8 mouse cellular contexts compared by ENCODE assay signal in the genomic region with DNA sequence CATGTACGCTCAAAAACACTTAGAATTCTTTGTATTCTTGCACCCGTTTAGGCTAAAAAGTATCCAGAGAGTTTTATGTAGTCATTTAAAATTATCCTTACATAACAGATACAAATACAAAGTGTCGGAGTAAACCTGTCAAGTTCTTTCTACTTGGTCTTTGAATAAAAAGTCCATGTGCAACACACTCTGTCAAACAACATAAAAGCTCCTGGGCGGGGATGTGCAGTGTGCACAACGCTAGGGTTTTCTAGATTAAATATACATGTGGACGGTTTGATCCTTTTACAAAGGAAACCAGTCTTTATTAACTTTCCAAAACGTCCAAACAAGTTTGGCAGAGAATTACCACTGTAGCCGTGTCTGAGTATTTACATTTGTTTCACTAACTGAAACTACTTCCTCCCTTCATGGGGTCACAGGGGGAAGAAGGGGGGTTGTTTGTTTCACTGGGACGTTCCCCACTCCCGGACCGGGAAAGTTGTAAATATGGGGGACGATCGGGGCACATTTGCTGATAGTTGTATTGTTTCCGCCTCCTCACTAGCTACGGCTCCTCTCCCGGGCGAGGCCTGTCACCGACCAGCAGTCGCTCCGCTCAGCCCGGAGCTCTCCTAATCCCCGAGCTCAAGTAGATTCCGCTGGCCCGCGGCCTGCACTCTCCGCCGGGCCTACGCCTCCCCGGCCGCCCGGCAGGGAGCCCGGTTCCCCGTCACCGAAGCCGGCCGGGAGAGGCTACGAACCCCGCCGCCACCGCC. TPM values are rescaled to one million over a fixed set of nuclear protein-coding genes. Genes with fewer than 3 reads are reported as not detected.
DNase-seq lines count a peak whose midpoint lies in the region; ATAC-seq and TF ChIP-seq lines count a peak whose summit lies in the region.

No protein-coding gene starts in this region.

- DNase-seq in adrenal gland, postnatal 4 days (ENCODE audit: low spot score in 2 of 2) = peak; percentile 18 to 20
- peak; percentile 76 for DNase-seq in embryonic facial prominence, embryonic 14.5 days (ENCODE audit: low spot score)
- peak; percentile 55 to 64 for DNase-seq in heart, adult 9 months (ENCODE audit: low spot score in 2 of 2)
- DNase-seq in kidney, adult 9 months = peak; percentile 63
- peak; percentile 77 for DNase-seq in liver, embryonic 11.5 days (ENCODE audit: low spot score)

- peaks cover 74% of the 10 kb centered on the region for H3K79me3 ChIP-seq in C2C12 (ENCODE audit: low read depth)

- peak overlapping the region; percentile 99 for H3K9ac ChIP-seq in embryonic facial prominence, embryonic 14.5 days (ENCODE audit: low read depth, low read length)
- peak overlapping the region; percentile 99 for H3K9ac ChIP-seq in liver, embryonic 11.5 days (ENCODE audit: low read depth, low read length)
- peak overlapping the region; percentile 97 for H3K9ac ChIP-seq in stomach, embryonic 14.5 days (replicated peaks; ENCODE audit: low read depth, low read length)

- H3K79me2 ChIP-seq in C2C12 (ENCODE audit: control insufficient read depth, insufficient read depth) = peaks cover 97% of the 10 kb centered on the region
- peaks cover 68% of the 10 kb centered on the region for H3K79me2 ChIP-seq in myocyte (ENCODE audit: control insufficient read depth, insufficient read depth)

- no peak for TF ChIP-seq CTCF in C2C12 (IDR thresholded peaks at IDR 0.05; ENCODE audit: control insufficient read depth, insufficient read depth, insufficient read length)

- H3ac ChIP-seq in C2C12 (ENCODE audit: control insufficient read depth, insufficient read length, low read depth) (peak overlapping the region; percentile 88), myocyte (ENCODE audit: control insufficient read depth, insufficient read length) (peak overlapping the region; percentile 99)

- H3K4me1 ChIP-seq in embryonic facial prominence, embryonic 14.5 days (ENCODE audit: control insufficient read depth, insufficient read depth, low read length) = peaks cover 15% of the 10 kb centered on the region
- peaks cover 12% of the 10 kb centered on the region for H3K4me1 ChIP-seq in liver, embryonic 11.5 days (replicated peaks; ENCODE audit: control insufficient read depth, insufficient read depth, low read length)
- H3K4me1 ChIP-seq in stomach, embryonic 14.5 days (ENCODE audit: control insufficient read depth, insufficient read depth, low read length) = no peaks in the 10 kb centered on the region

- H3K27me3 ChIP-seq in C2C12 (ENCODE audit: control insufficient read depth, insufficient read depth, insufficient read length) = no peaks in the 10 kb centered on the region
- no peaks in the 10 kb centered on the region for H3K27me3 ChIP-seq in embryonic facial prominence, embryonic 14.5 days (replicated peaks; ENCODE audit: control insufficient read depth, insufficient read depth, low read length)
- no peaks in the 10 kb centered on the region for H3K27me3 ChIP-seq in liver, embryonic 11.5 days (replicated peaks; ENCODE audit: control insufficient read depth, insufficient read depth, low read length)
- H3K27me3 ChIP-seq in myocyte (ENCODE audit: control insufficient read depth, insufficient read depth, insufficient read length) = no peaks in the 10 kb centered on the region
- H3K27me3 ChIP-seq in stomach, embryonic 14.5 days (ENCODE audit: control insufficient read depth, insufficient read depth, low read length) = no peaks in the 10 kb centered on the region

- H3K4me2 ChIP-seq in embryonic facial prominence, embryonic 14.5 days (ENCODE audit: low read depth, low read length) = peak overlapping the region; percentile 93
- H3K4me2 ChIP-seq in liver, embryonic 11.5 days = peak overlapping the region; percentile 95
- peak overlapping the region; percentile 96 for H3K4me2 ChIP-seq in myocyte (ENCODE audit: low read depth)
- peak overlapping the region; percentile 92 for H3K4me2 ChIP-seq in stomach, embryonic 14.5 days (replicated peaks; ENCODE audit: low read depth, low read length)

- peak; percentile 44 for ATAC-seq in embryonic facial prominence, embryonic 14.5 days (ENCODE audit: low read depth)
- peak; percentile 46 for ATAC-seq in liver, embryonic 11.5 days (replicated peaks; ENCODE audit: low FRiP score)
- peak; percentile 39 for ATAC-seq in stomach, embryonic 14.5 days (ENCODE audit: insufficient number of reproducible peaks, insufficient read depth, low FRiP score, low read depth)

- no peaks in the 10 kb centered on the region for H3K36me3 ChIP-seq in C2C12 (ENCODE audit: control insufficient read depth, insufficient read depth)
- H3K36me3 ChIP-seq in embryonic facial prominence, embryonic 14.5 days (ENCODE audit: control insufficient read depth, insufficient read depth, low read length) = no peaks in the 10 kb centered on the region
- no peaks in the 10 kb centered on the region for H3K36me3 ChIP-seq in liver, embryonic 11.5 days (ENCODE audit: control insufficient read depth, insufficient read depth, low read length)
- H3K36me3 ChIP-seq in myocyte (ENCODE audit: control insufficient read depth, insufficient read depth) = no peaks in the 10 kb centered on the region
- H3K36me3 ChIP-seq in stomach, embryonic 14.5 days (ENCODE audit: control insufficient read depth, insufficient read depth, low read length) = no peaks in the 10 kb centered on the region

- H3K9me3 ChIP-seq in embryonic facial prominence, embryonic 14.5 days (ENCODE audit: control insufficient read depth, low read length) = no peaks in the 10 kb centered on the region
- H3K9me3 ChIP-seq in liver, embryonic 11.5 days (ENCODE audit: control insufficient read depth, low read length) = no peaks in the 10 kb centered on the region
- no peaks in the 10 kb centered on the region for H3K9me3 ChIP-seq in stomach, embryonic 14.5 days (ENCODE audit: control insufficient read depth, low read depth, low read length)

- peak; percentile 12 for TF ChIP-seq POLR2A in myocyte (IDR thresholded peaks at IDR 0.05; ENCODE audit: insufficient read length, low read depth)

- WGBS in embryonic facial prominence, embryonic 14.5 days = under 1% methylated on average over 32 of the region's 40 CpGs
- under 1% methylated on average over 40 of the region's 40 CpGs for WGBS in liver, embryonic 11.5 days
- under 1% methylated on average over 36 of the region's 40 CpGs for WGBS in stomach, embryonic 14.5 days

- H3K4me3 ChIP-seq in C2C12 (ENCODE audit: insufficient read depth, poor library complexity, severe bottlenecking) (peak overlapping the region; percentile 94), myocyte (peak overlapping the region; percentile 70)
- peak overlapping the region; percentile 98 for H3K4me3 ChIP-seq in embryonic facial prominence, embryonic 14.5 days (ENCODE audit: low read depth, low read length)
- H3K4me3 ChIP-seq in liver, embryonic 11.5 days (ENCODE audit: low read depth, low read length) = peak overlapping the region; percentile 97
- peak overlapping the region; percentile 95 for H3K4me3 ChIP-seq in stomach, embryonic 14.5 days (ENCODE audit: low read depth, low read length)

- H3K27ac ChIP-seq in embryonic facial prominence, embryonic 14.5 days (replicated peaks; ENCODE audit: low read depth, low read length) = peak overlapping the region; percentile 100
- peak overlapping the region; percentile 99 for H3K27ac ChIP-seq in liver, embryonic 11.5 days (ENCODE audit: low read depth, low read length)
- H3K27ac ChIP-seq in stomach, embryonic 14.5 days (ENCODE audit: low read length) = peak overlapping the region; percentile 100

TF ChIP-seq in C2C12, 6 proteins besides CTCF, POLR2A, EP300 and RAD21:
- no peak for TF ChIP-seq FOSL1 (IDR thresholded peaks at IDR 0.05; ENCODE audit: insufficient read depth, low read length, poor library complexity, severe bottlenecking)
- TF ChIP-seq CEBPB (IDR thresholded peaks at IDR 0.05; ENCODE audit: low read depth) = no peak
- TF ChIP-seq MYOG (IDR thresholded peaks at IDR 0.05; ENCODE audit: control insufficient read depth, extremely low read depth, insufficient read length) = no peak
- TF ChIP-seq MYOD1 (IDR thresholded peaks at IDR 0.05; ENCODE audit: control insufficient read depth, insufficient read length, low read depth) = no peak
- no peak for TF ChIP-seq USF1 (IDR thresholded peaks at IDR 0.05; ENCODE audit: low read depth)
- no peak for TF ChIP-seq MAX (IDR thresholded peaks at IDR 0.05)

TF ChIP-seq in myocyte, 11 proteins besides CTCF, POLR2A, EP300 and RAD21:
- TF ChIP-seq SRF (IDR thresholded peaks at IDR 0.05; ENCODE audit: control insufficient read depth, insufficient read length, low read depth) (no peak), USF1 (IDR thresholded peaks at IDR 0.05; ENCODE audit: low read depth) (no peak), CEBPB (IDR thresholded peaks at IDR 0.05; ENCODE audit: insufficient read depth, poor library complexity, severe bottlenecking) (no peak), TCF12 (IDR thresholded peaks at IDR 0.05; ENCODE audit: insufficient read depth, poor library complexity, severe bottlenecking) (no peak)
TF ChIP-seq in myocyte: peak in this region for 0.

RNA-seq across cellular contexts. Expression of a gene that starts 0.9 kb away (rescaled TPM):
- polyA plus RNA-seq in C2C12 (2012; fragmentation: generic; extraction: Trizol) (6.0 TPM), myocyte (2012; fragmentation: generic; extraction: Trizol) (6.5 TPM)
- 10 to 100 TPM; 51.5 to 53.9 TPM for total RNA-seq in adrenal gland, postnatal 4 days (2021)
- 20.3 and 20.9 TPM in 2 replicates for polyA plus RNA-seq in embryonic facial prominence, embryonic 14.5 days (2014; fragmentation: Nextera tagmentation; extraction: Ambion mirVana)
- 15.3 and 16.8 TPM in 2 replicates for polyA plus RNA-seq in liver, embryonic 11.5 days (2014; fragmentation: Nextera tagmentation; extraction: Ambion mirVana)
- polyA plus RNA-seq in stomach, embryonic 14.5 days (2014; fragmentation: Nextera tagmentation; extraction: Ambion mirVana) = 26.1 and 26.7 TPM in 2 replicates

Comparison
In these comparisons a context has a peak if more than half of its experiments do, and no peak if none do; other contexts are left out.
1. Peak in every context shown above with its lines: DNase-seq, ATAC-seq, H3K4me3 ChIP-seq and H3K27ac ChIP-seq.
2. DNase-seq: peak in every context shown above with its lines; median percentile 77 in liver, embryonic 11.5 days; 76 in embryonic facial prominence, embryonic 14.5 days; 63 in kidney, adult 9 months; 60 in heart, adult 9 months; 19 in adrenal gland, postnatal 4 days.